Comparison of ENCODE assay signal across 24 mouse cellular contexts in the genomic region with DNA sequence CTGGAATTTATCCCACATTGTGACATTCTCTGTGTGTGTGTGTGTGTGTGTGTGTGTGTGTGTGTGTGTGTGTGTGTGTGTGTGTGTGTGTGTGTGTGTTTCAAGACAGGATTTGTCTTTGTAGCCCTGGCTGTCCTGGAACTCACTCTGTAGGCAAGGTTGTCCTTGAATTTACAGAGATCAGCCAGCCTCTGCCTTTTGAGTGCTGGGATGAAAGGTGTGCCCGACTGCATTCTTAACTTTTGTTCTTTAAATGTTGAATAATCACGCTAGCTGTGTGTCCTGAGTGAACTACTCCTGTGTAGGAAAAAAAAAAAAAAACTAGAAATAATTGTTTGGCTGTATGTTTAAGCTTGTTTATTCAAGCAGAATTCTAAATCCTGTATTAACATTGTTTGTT. TPM values are rescaled to one million over a fixed set of nuclear protein-coding genes. Genes with fewer than 3 reads are reported as not detected.
DNase-seq lines count a peak whose midpoint lies in the region; ATAC-seq lines count a peak whose summit lies in the region.
"Had no signal": no experiment of that assay in that cellular context is flagged by ENCODE, and none has a peak within 500 bp of the region (broad histone marks: within the 10 kb centered on the region; RNA-seq: fewer than 3 reads in every experiment).

No protein-coding gene starts in this region.

- H3K4me2 ChIP-seq in liver, embryonic 12.5 days: no peak overlapping the region
- H3K4me2 ChIP-seq in kidney, embryonic 15.5 days: no peak overlapping the region

- H3K9me3 ChIP-seq in liver, embryonic 12.5 days (replicated peaks): no peaks in the 10 kb centered on the region
- H3K9me3 ChIP-seq in kidney, embryonic 15.5 days (replicated peaks): no peaks in the 10 kb centered on the region
- no peaks in the 10 kb centered on the region for H3K9me3 ChIP-seq in limb, embryonic 10.5 days (replicated peaks)
- H3K9me3 ChIP-seq: G1E had no signal

- no peaks in the 10 kb centered on the region for H3K4me1 ChIP-seq in liver, embryonic 12.5 days
- H3K4me1 ChIP-seq in kidney, embryonic 15.5 days: no peaks in the 10 kb centered on the region
- H3K4me1 ChIP-seq in limb, embryonic 10.5 days: no peaks in the 10 kb centered on the region

- WGBS in liver, embryonic 12.5 days (ENCODE audit: insufficient replicate concordance): 86% methylated on average over 2 of the region's 2 CpGs
- 95% methylated on average over 2 of the region's 2 CpGs for WGBS in kidney, embryonic 15.5 days
- WGBS in limb, embryonic 10.5 days: 99% methylated on average over 2 of the region's 2 CpGs

- ATAC-seq in liver, embryonic 12.5 days: no peak
- ATAC-seq in kidney, embryonic 15.5 days (replicated peaks; ENCODE audit: low FRiP score): no peak
- ATAC-seq: activated CD4-positive, CD25-positive, alpha-beta regulatory T cell, adult 4 months; CD4-positive, CD25-positive, alpha-beta regulatory T cell, adult 4 months; Patski had no signal

- H3K27me3 ChIP-seq in liver, embryonic 12.5 days (replicated peaks): no peaks in the 10 kb centered on the region
- H3K27me3 ChIP-seq in kidney, embryonic 15.5 days: no peaks in the 10 kb centered on the region
- H3K27me3 ChIP-seq in limb, embryonic 10.5 days (ENCODE audit: low read depth, poor library complexity, severe bottlenecking): no peaks in the 10 kb centered on the region
- H3K27me3 ChIP-seq: CH12.LX, Patski had no signal

- no peak overlapping the region for H3K9ac ChIP-seq in liver, embryonic 12.5 days
- H3K9ac ChIP-seq in kidney, embryonic 15.5 days: no peak overlapping the region

- peaks cover 87% of the 10 kb centered on the region for H3K36me3 ChIP-seq in liver, embryonic 12.5 days
- H3K36me3 ChIP-seq in kidney, embryonic 15.5 days: peaks cover 63% of the 10 kb centered on the region
- peaks cover 75% of the 10 kb centered on the region for H3K36me3 ChIP-seq in limb, embryonic 10.5 days

- no peak overlapping the region for H3K27ac ChIP-seq in liver, embryonic 12.5 days
- H3K27ac ChIP-seq in kidney, embryonic 15.5 days: no peak overlapping the region
- H3K27ac ChIP-seq in limb, embryonic 10.5 days: no peak overlapping the region

- H3K4me3 ChIP-seq in liver, embryonic 12.5 days: no peak overlapping the region
- no peak overlapping the region for H3K4me3 ChIP-seq in kidney, embryonic 15.5 days (replicated peaks)
- no peak overlapping the region for H3K4me3 ChIP-seq in limb, embryonic 10.5 days

- peak; percentile 23 for DNase-seq in ES-CJ7 (ENCODE audit: low read depth, low spot score)
- DNase-seq in R1 (ENCODE audit: low read depth, low spot score): peak; percentile 59
- peak; percentile 53 for DNase-seq in ZHBTc4 (ENCODE audit: low read depth, low spot score)
- no peak for DNase-seq in limb, embryonic 10.5 days (ENCODE audit: low spot score)
- DNase-seq: adrenal gland, adult 2 months; adrenal gland, adult 8-10 months; adrenal gland, postnatal 10 days; adrenal gland, postnatal 14 days; adrenal gland, postnatal 25 days; adrenal gland, postnatal 36 days; B cell, adult 2 months; cerebellum, adult 11 months; cerebellum, adult 11-12 months; cerebellum, adult 18-20 months; cerebellum, adult 2 months; cerebellum, adult 8-10 months; cerebellum, adult 9-10 months had no signal

RNA-seq across cellular contexts. Expression of a gene that starts 26.4 kb away (rescaled TPM):
- 49.9 and 52.3 TPM in 2 replicates for polyA plus RNA-seq in liver, embryonic 12.5 days (2016; fragmentation: Nextera tagmentation; extraction: Ambion mirVana)
- 48.8 and 49.7 TPM in 2 replicates for polyA plus RNA-seq in kidney, embryonic 15.5 days (2015; fragmentation: Nextera tagmentation; extraction: Ambion mirVana)
- 94.5 and 95.9 TPM in 2 replicates for polyA plus RNA-seq in limb, embryonic 10.5 days (2016; fragmentation: Nextera tagmentation; extraction: Ambion mirVana)

RNA-seq across cellular contexts. Expression of a gene that starts 39.2 kb away (rescaled TPM):
- 72.9 and 78.2 TPM in 2 replicates for polyA plus RNA-seq in liver, embryonic 12.5 days (2016; fragmentation: Nextera tagmentation; extraction: Ambion mirVana)
- 52.4 and 53.7 TPM in 2 replicates for polyA plus RNA-seq in kidney, embryonic 15.5 days (2015; fragmentation: Nextera tagmentation; extraction: Ambion mirVana)
- 42.5 and 58.0 TPM in 2 replicates for polyA plus RNA-seq in limb, embryonic 10.5 days (2016; fragmentation: Nextera tagmentation; extraction: Ambion mirVana)

RNA-seq across cellular contexts. Expression of a gene that starts 51.6 kb away (rescaled TPM):
- 5.9 and 6.5 TPM in 2 replicates for polyA plus RNA-seq in liver, embryonic 12.5 days (2016; fragmentation: Nextera tagmentation; extraction: Ambion mirVana)
- 4.2 and 4.8 TPM in 2 replicates for polyA plus RNA-seq in kidney, embryonic 15.5 days (2015; fragmentation: Nextera tagmentation; extraction: Ambion mirVana)
- 6.9 and 8.8 TPM in 2 replicates for polyA plus RNA-seq in limb, embryonic 10.5 days (2016; fragmentation: Nextera tagmentation; extraction: Ambion mirVana)

RNA-seq across cellular contexts. Expression of a gene that starts 57.0 kb away (rescaled TPM):
- polyA plus RNA-seq in liver, embryonic 12.5 days (2016; fragmentation: Nextera tagmentation; extraction: Ambion mirVana): 17.5 and 19.2 TPM in 2 replicates
- polyA plus RNA-seq in kidney, embryonic 15.5 days (2015; fragmentation: Nextera tagmentation; extraction: Ambion mirVana): 21.8 and 23.3 TPM in 2 replicates
- 18.2 and 19.7 TPM in 2 replicates for polyA plus RNA-seq in limb, embryonic 10.5 days (2016; fragmentation: Nextera tagmentation; extraction: Ambion mirVana)
